29 mouse cellular contexts compared by ENCODE assay signal in the genomic region with DNA sequence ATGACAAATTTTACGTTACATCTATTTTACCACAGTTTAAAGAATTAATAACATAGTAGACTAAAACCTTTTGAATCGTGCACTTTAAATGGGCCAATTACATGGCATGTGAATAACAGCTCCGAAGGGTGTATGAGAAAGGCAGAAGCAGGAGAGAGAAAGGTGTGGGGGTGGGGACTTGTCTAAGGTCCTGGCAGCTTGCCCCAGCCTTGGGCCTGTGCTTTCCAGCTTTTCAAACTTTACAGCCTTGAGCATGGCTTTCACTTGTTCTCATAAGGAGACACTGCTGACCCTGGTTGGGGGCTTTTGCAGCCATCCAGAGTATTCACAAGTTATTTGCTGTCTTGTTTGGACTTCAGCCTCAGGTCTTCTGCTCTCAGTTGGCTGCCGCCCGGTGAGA.
DNase-seq lines count a peak whose midpoint lies in the region; ATAC-seq and TF ChIP-seq lines count a peak whose summit lies in the region.
"Had no signal": no experiment of that assay in that cellular context is flagged by ENCODE, and none has a peak within 500 bp of the region (broad histone marks: within the 10 kb centered on the region; RNA-seq: fewer than 3 reads in every experiment).

No protein-coding gene starts in this region.

- H3K4me2 ChIP-seq in limb, embryonic 14.5 days (replicated peaks; ENCODE audit: low read depth, low read length, severe bottlenecking), result no peak overlapping the region
- H3K4me2 ChIP-seq: forebrain, embryonic 15.5 days; heart, embryonic 11.5 days; hindbrain, embryonic 15.5 days; midbrain, embryonic 15.5 days; neural tube, embryonic 12.5 days; stomach, embryonic 15.5 days had no signal

- TF ChIP-seq POLR2A in limb, embryonic 14.5 days (IDR thresholded peaks at IDR 0.05; ENCODE audit: borderline replicate concordance, extremely low read depth, insufficient read depth, insufficient read length), result no peak

- no peaks in the 10 kb centered on the region for H3K27me3 ChIP-seq in limb, embryonic 14.5 days (ENCODE audit: control insufficient read depth, insufficient read depth, low read length)
- H3K27me3 ChIP-seq: forebrain, embryonic 15.5 days; hindbrain, embryonic 15.5 days; midbrain, embryonic 15.5 days; neural tube, embryonic 12.5 days; stomach, embryonic 15.5 days had no signal

- no peak for ATAC-seq in limb, embryonic 14.5 days (ENCODE audit: low FRiP score, low read depth)
- ATAC-seq in CD4-positive, CD25-positive, alpha-beta regulatory T cell, adult 4 months, result no peak
- ATAC-seq: forebrain, embryonic 15.5 days; inflammation-experienced regulatory T-cells, adult 6 months; midbrain, embryonic 15.5 days had no signal

- H3K4me1 ChIP-seq in limb, embryonic 14.5 days (ENCODE audit: control insufficient read depth, insufficient read depth, low read length), result peaks cover 6% of the 10 kb centered on the region; the same call in 1 of the 2 replicates
- H3K4me1 ChIP-seq: stomach, embryonic 15.5 days had no signal

- no peak overlapping the region for H3K9ac ChIP-seq in limb, embryonic 14.5 days (ENCODE audit: low read depth, low read length, severe bottlenecking)
- H3K9ac ChIP-seq: forebrain, embryonic 15.5 days; hindbrain, embryonic 15.5 days; liver, embryonic 14.5 days; midbrain, embryonic 15.5 days; neural tube, embryonic 12.5 days; stomach, embryonic 15.5 days had no signal

- H3K9me3 ChIP-seq in limb, embryonic 14.5 days (ENCODE audit: control insufficient read depth, low read length), result no peaks in the 10 kb centered on the region
- H3K9me3 ChIP-seq: forebrain, embryonic 15.5 days; hindbrain, embryonic 15.5 days; midbrain, embryonic 15.5 days; neural tube, embryonic 12.5 days; stomach, embryonic 15.5 days had no signal

- H3K4me3 ChIP-seq in limb, embryonic 14.5 days (replicated peaks; ENCODE audit: low read length), result no peak overlapping the region
- H3K4me3 ChIP-seq: forebrain, embryonic 15.5 days; hindbrain, embryonic 15.5 days; midbrain, embryonic 15.5 days; neural tube, embryonic 12.5 days; stomach, embryonic 15.5 days had no signal

- WGBS in limb, embryonic 14.5 days, result 52% methylated on average over 5 of the region's 5 CpGs

- no peak overlapping the region for H3K27ac ChIP-seq in limb, embryonic 14.5 days (replicated peaks; ENCODE audit: low read depth, low read length)
- H3K27ac ChIP-seq: forebrain, embryonic 15.5 days; hindbrain, embryonic 15.5 days; liver, embryonic 14.5 days; macrophage; midbrain, embryonic 15.5 days; neural tube, embryonic 12.5 days; stomach, embryonic 15.5 days had no signal

- peak; percentile 14 to 27 for DNase-seq in cerebellum, postnatal 10 days
- no peak for DNase-seq in cerebellum, postnatal 25 days
- peak; percentile 21 for DNase-seq in right cerebral cortex, postnatal 14 days
- DNase-seq in right cerebral cortex, postnatal 25 days, result no peak
- peak; percentile 69 for DNase-seq in adrenal gland, postnatal 10 days
- peak; percentile 40 for DNase-seq in limb, embryonic 14.5 days (ENCODE audit: low spot score)
- DNase-seq in left cerebral cortex, adult 9 months (ENCODE audit: low spot score in 2 of 2), result no peak
- DNase-seq: cerebellum, adult 2 months; cerebellum, postnatal 36 days; gastrocnemius, postnatal 25 days; heart, adult 11 months; kidney, adult 11 months; kidney, postnatal 14 days; liver; lung, adult 2 months; lung, postnatal 10 days; right cerebral cortex, adult 18-20 months; thymus, adult 18-20 months; thymus, postnatal 25 days had no signal

- no peaks in the 10 kb centered on the region for H3K36me3 ChIP-seq in limb, embryonic 14.5 days (ENCODE audit: control insufficient read depth, insufficient read depth, low read length)
- H3K36me3 ChIP-seq: forebrain, embryonic 15.5 days; hindbrain, embryonic 15.5 days; midbrain, embryonic 15.5 days; neural tube, embryonic 12.5 days; stomach, embryonic 15.5 days had no signal

Comparison
In these comparisons a context has a peak if more than half of its experiments do, and no peak if none do; other contexts are left out.
1. DNase-seq: peak in cerebellum, postnatal 10 days (2 of 2), right cerebral cortex, postnatal 14 days (single experiment), adrenal gland, postnatal 10 days (single experiment) and limb, embryonic 14.5 days (single experiment); none in cerebellum, postnatal 25 days (0 of 2), right cerebral cortex, postnatal 25 days (single experiment) and left cerebral cortex, adult 9 months (0 of 2).